Mouse (Mus musculus) MN1 (cell line): ENCODE measurements around the gene Musk.

Experiments used
- DNase-seq: peaks from one replicate; pipeline ENCODE4 v3.0.0-alpha.2; 2016; ENCODE audit warnings: low spot score

Musk gene

GRCm38 (mm10) chr4:58317536-58317935 lies 31.8 kb downstream of the Musk start:
- DNase-seq, result no peak

GRCm38 (mm10) chr4:58320293-58320692 lies 34.5 kb downstream of the Musk start:
- no peak for DNase-seq

- DNase-seq, result no peak
Observed at GRCm38 (mm10) chr4:58326746-58327145, 41.0 kb downstream of the Musk start.

GRCm38 (mm10) chr4:58328231-58328630 lies 42.5 kb downstream of the Musk start:
- no peak for DNase-seq

GRCm38 (mm10) chr4:58330016-58330415 lies 44.3 kb downstream of the Musk start:
- no peak for DNase-seq

GRCm38 (mm10) chr4:58330864-58331638 lies 45.3 kb downstream of the Musk start:
- no peak for DNase-seq

GRCm38 (mm10) chr4:58332394-58332793 lies 46.6 kb downstream of the Musk start:
- DNase-seq, result no peak

GRCm38 (mm10) chr4:58336227-58336626 lies 50.5 kb downstream of the Musk start:
- DNase-seq, result no peak

- DNase-seq, result no peak
Observed at GRCm38 (mm10) chr4:58339226-58339625, 53.5 kb downstream of the Musk start.

- no peak for DNase-seq
Observed at GRCm38 (mm10) chr4:58350206-58350605, 64.4 kb downstream of the Musk start.

GRCm38 (mm10) chr4:58351165-58351564 lies 65.4 kb downstream of the Musk start:
- no peak for DNase-seq

- DNase-seq, result no peak
Observed at GRCm38 (mm10) chr4:58351590-58351989, 65.8 kb downstream of the Musk start.

- DNase-seq, result no peak
Observed at GRCm38 (mm10) chr4:58358996-58359395, 73.2 kb downstream of the Musk start.

- no peak for DNase-seq
Observed at GRCm38 (mm10) chr4:58365321-58365720, 79.6 kb downstream of the Musk start.

- no peak for DNase-seq
Observed at GRCm38 (mm10) chr4:58371106-58371505, 85.3 kb downstream of the Musk start.

GRCm38 (mm10) chr4:58373599-58373998 lies 87.8 kb downstream of the Musk start:
- no peak for DNase-seq

- no peak for DNase-seq
Observed at GRCm38 (mm10) chr4:58374141-58374870, 88.5 kb downstream of the Musk start.

GRCm38 (mm10) chr4:58379186-58379585 lies 93.4 kb downstream of the Musk start:
- no peak for DNase-seq

GRCm38 (mm10) chr4:58400861-58401341 lies 115.1 kb downstream of the Musk start:
- no peak for DNase-seq

GRCm38 (mm10) chr4:58401973-58402501 lies 116.3 kb downstream of the Musk start:
- no peak for DNase-seq

GRCm38 (mm10) chr4:58413188-58414185 lies 127.7 kb downstream of the Musk start:
- no peak for DNase-seq

- DNase-seq, result no peak
Observed at GRCm38 (mm10) chr4:58415537-58415936, 129.8 kb downstream of the Musk start.
